Comparison of ENCODE assay signal across 16 mouse cellular contexts in genomic region chr5:92760542-92760941, GRCm38 (mm10).
"Had no signal": no experiment of that assay in that cellular context is flagged by ENCODE, and none has a peak within 500 bp of the region (broad histone marks: within the 10 kb centered on the region; RNA-seq: fewer than 3 reads in every experiment).

No protein-coding gene starts in this region.

- H3K36me3 ChIP-seq: neural tube, embryonic 13.5 days; neural tube, embryonic 15.5 days; stomach, embryonic 15.5 days had no signal

- H3K9me3 ChIP-seq: neural tube, embryonic 13.5 days; neural tube, embryonic 15.5 days; stomach, embryonic 15.5 days had no signal

- H3K27ac ChIP-seq: neural tube, embryonic 13.5 days; neural tube, embryonic 15.5 days; stomach, embryonic 15.5 days; stomach, postnatal 0 days had no signal

- H3K4me2 ChIP-seq: neural tube, embryonic 13.5 days; neural tube, embryonic 15.5 days; stomach, embryonic 15.5 days had no signal

- H3K9ac ChIP-seq: neural tube, embryonic 13.5 days; neural tube, embryonic 15.5 days; stomach, embryonic 15.5 days had no signal

- H3K27me3 ChIP-seq: neural tube, embryonic 13.5 days; neural tube, embryonic 15.5 days; stomach, embryonic 15.5 days had no signal

- H3K4me3 ChIP-seq: neural tube, embryonic 13.5 days; neural tube, embryonic 15.5 days; stomach, embryonic 15.5 days had no signal

- H3K4me1 ChIP-seq: neural tube, embryonic 13.5 days; neural tube, embryonic 15.5 days; stomach, embryonic 15.5 days had no signal

- DNase-seq: retina, postnatal 1 day; right cerebral cortex, adult 18-20 months; right cerebral cortex, postnatal 14 days; right cerebral cortex, postnatal 25 days; right cerebral cortex, postnatal 4 days; spleen, adult 18-20 months; thymus, adult 18-20 months; thymus, adult 2 months; thymus, postnatal 14 days; thymus, postnatal 25 days; thymus, postnatal 36 days; thymus, postnatal 4 days had no signal
